Comparison of ENCODE assay signal across 22 mouse cellular contexts in the genomic region with DNA sequence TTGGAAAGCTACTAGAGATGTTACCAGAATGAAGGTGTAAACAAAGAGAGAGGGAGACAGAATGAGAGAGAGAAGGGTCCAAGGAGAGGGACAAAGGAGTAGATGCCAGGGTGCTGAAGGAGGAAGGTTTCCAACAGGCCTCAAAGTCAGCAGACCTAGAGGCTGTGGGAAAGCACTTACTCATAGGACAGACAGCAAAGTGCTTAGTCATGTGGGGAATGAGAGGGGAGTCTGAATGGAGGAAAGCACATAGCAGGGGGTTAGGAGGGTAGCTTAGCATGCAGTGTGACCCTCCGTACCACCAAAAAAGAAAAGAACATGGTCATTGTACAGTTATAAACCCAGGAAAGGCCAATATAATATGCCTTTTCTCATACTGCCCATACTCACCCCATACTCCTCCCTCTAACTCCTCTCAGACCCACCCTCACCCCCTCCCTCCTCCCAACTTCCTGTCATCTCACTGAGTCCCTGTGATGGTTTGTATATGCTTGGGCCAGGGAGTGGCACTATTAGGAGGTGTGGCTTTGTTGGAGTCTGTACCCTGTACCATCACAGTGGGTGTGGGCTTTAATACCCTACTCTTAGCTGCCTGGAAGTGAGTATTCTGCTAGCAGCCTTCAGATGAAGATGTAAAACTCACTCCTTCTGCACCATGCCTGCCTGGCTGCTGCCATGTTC.
DNase-seq lines count a peak whose midpoint lies in the region; ATAC-seq and TF ChIP-seq lines count a peak whose summit lies in the region.
"Had no signal": no experiment of that assay in that cellular context is flagged by ENCODE, and none has a peak within 500 bp of the region (broad histone marks: within the 10 kb centered on the region; RNA-seq: fewer than 3 reads in every experiment).

No protein-coding gene starts in this region.

- 0 out of 2 replicates have a peak, but pooled peaks cover 5% of the 10 kb centered on the region for H3K4me1 ChIP-seq in liver, embryonic 13.5 days (replicated peaks)
- no peaks in the 10 kb centered on the region for H3K4me1 ChIP-seq in liver, embryonic 11.5 days (replicated peaks; ENCODE audit: control insufficient read depth, insufficient read depth, low read length)
- H3K4me1 ChIP-seq in G1E (ENCODE audit: insufficient read depth, low read depth, low read length), result peaks cover 11% of the 10 kb centered on the region
- H3K4me1 ChIP-seq in liver, embryonic 14.5 days (replicated peaks; ENCODE audit: control insufficient read depth in 2 of 2, insufficient read depth in 2 of 2, low read length in 1 of 2), result no peaks in the 10 kb centered on the region
- H3K4me1 ChIP-seq: hindbrain, embryonic 13.5 days; limb, embryonic 12.5 days; lung, embryonic 15.5 days; midbrain, embryonic 12.5 days had no signal

- no peak overlapping the region for H3K4me2 ChIP-seq in liver, embryonic 13.5 days
- no peak overlapping the region for H3K4me2 ChIP-seq in liver, embryonic 11.5 days
- no peak overlapping the region for H3K4me2 ChIP-seq in liver, embryonic 14.5 days (ENCODE audit: low read depth)
- H3K4me2 ChIP-seq: hindbrain, embryonic 13.5 days; limb, embryonic 12.5 days; lung, embryonic 15.5 days; midbrain, embryonic 12.5 days had no signal

- H3K36me3 ChIP-seq in liver, embryonic 13.5 days, result peaks cover 8% of the 10 kb centered on the region
- H3K36me3 ChIP-seq in liver, embryonic 11.5 days (ENCODE audit: control insufficient read depth, insufficient read depth, low read length), result no peaks in the 10 kb centered on the region
- H3K36me3 ChIP-seq in G1E (replicated peaks), result peaks cover 92% of the 10 kb centered on the region
- H3K36me3 ChIP-seq in liver, embryonic 14.5 days (replicated peaks; ENCODE audit: control insufficient read depth, insufficient read depth, low read depth), result no peaks in the 10 kb centered on the region
- H3K36me3 ChIP-seq: hindbrain, embryonic 13.5 days; limb, embryonic 12.5 days; lung, embryonic 15.5 days; midbrain, embryonic 12.5 days had no signal

- DNase-seq in liver, embryonic 13.5 days, result no peak
- DNase-seq in liver, embryonic 11.5 days (ENCODE audit: low spot score), result no peak
- DNase-seq in 3T3-L1 (ENCODE audit: low read depth, low spot score) (peak; percentile 64), G1E (ENCODE audit: low spot score) (no peak)
- no peak for DNase-seq in liver, embryonic 14.5 days (ENCODE audit: low read depth in 3 of 3, low spot score in 3 of 3)
- DNase-seq in adrenal gland, adult 8-10 months, result no peak
- DNase-seq: adrenal gland, adult 2 months; cerebellum, adult 8-10 months; gastrocnemius, postnatal 36 days; heart, postnatal 14 days; kidney, postnatal 36 days; layer of hippocampus, adult 9-11 months; retina, postnatal 1 day; thymus, adult 2 months had no signal

- no peaks in the 10 kb centered on the region for H3K27me3 ChIP-seq in liver, embryonic 13.5 days
- no peaks in the 10 kb centered on the region for H3K27me3 ChIP-seq in liver, embryonic 11.5 days (replicated peaks; ENCODE audit: control insufficient read depth, insufficient read depth, low read length)
- no peaks in the 10 kb centered on the region for H3K27me3 ChIP-seq in G1E (ENCODE audit: insufficient read depth, low read length)
- no peaks in the 10 kb centered on the region for H3K27me3 ChIP-seq in liver, embryonic 14.5 days (ENCODE audit: control insufficient read depth, insufficient read depth, low read length)
- H3K27me3 ChIP-seq: hindbrain, embryonic 13.5 days; limb, embryonic 12.5 days; lung, embryonic 15.5 days; midbrain, embryonic 12.5 days had no signal

- H3K9me3 ChIP-seq in liver, embryonic 13.5 days (replicated peaks), result no peaks in the 10 kb centered on the region
- H3K9me3 ChIP-seq in liver, embryonic 11.5 days (ENCODE audit: control insufficient read depth, low read length), result no peaks in the 10 kb centered on the region
- H3K9me3 ChIP-seq in G1E (replicated peaks), result no peaks in the 10 kb centered on the region
- no peaks in the 10 kb centered on the region for H3K9me3 ChIP-seq in liver, embryonic 14.5 days (ENCODE audit: control insufficient read depth, low read length)
- H3K9me3 ChIP-seq: hindbrain, embryonic 13.5 days; limb, embryonic 12.5 days; lung, embryonic 15.5 days; midbrain, embryonic 12.5 days had no signal

- H3K27ac ChIP-seq in liver, embryonic 13.5 days, result peak overlapping the region; percentile 48; the same call in 1 of the 2 replicates
- H3K27ac ChIP-seq in liver, embryonic 11.5 days (ENCODE audit: low read depth, low read length), result no peak overlapping the region
- no peak overlapping the region for H3K27ac ChIP-seq in liver, embryonic 14.5 days
- H3K27ac ChIP-seq: hindbrain, embryonic 13.5 days; limb, embryonic 12.5 days; lung, embryonic 15.5 days; midbrain, embryonic 12.5 days had no signal

- no peak overlapping the region for H3K9ac ChIP-seq in liver, embryonic 13.5 days
- no peak overlapping the region for H3K9ac ChIP-seq in liver, embryonic 11.5 days (ENCODE audit: low read depth, low read length)
- no peak overlapping the region for H3K9ac ChIP-seq in liver, embryonic 14.5 days (replicated peaks)
- H3K9ac ChIP-seq: hindbrain, embryonic 13.5 days; limb, embryonic 12.5 days; lung, embryonic 15.5 days; midbrain, embryonic 12.5 days had no signal

- TF ChIP-seq CTCF in G1E (IDR thresholded peaks at IDR 0.05; ENCODE audit: low read depth, low read length), result no peak
- TF ChIP-seq CTCF in liver, embryonic 14.5 days (IDR thresholded peaks at IDR 0.05; ENCODE audit: low read depth), result no peak

- no peak for TF ChIP-seq EP300 in liver, embryonic 14.5 days (IDR thresholded peaks at IDR 0.05; ENCODE audit: low read depth)

- 94% methylated on average over 1 of the region's 1 CpGs for WGBS in liver, embryonic 13.5 days (ENCODE audit: insufficient replicate concordance)
- WGBS in liver, embryonic 11.5 days, result 82% methylated on average over 1 of the region's 1 CpGs
- WGBS in liver, embryonic 14.5 days (ENCODE audit: insufficient replicate concordance), result 79% methylated on average over 1 of the region's 1 CpGs

- ATAC-seq in liver, embryonic 13.5 days (ENCODE audit: low read depth), result peak; percentile 82
- no peak for ATAC-seq in liver, embryonic 11.5 days (replicated peaks; ENCODE audit: low FRiP score)
- peak; percentile 46 for ATAC-seq in G1E (ENCODE audit: extremely low read depth, insufficient number of reproducible peaks, low FRiP score, poor library complexity, severe bottlenecking)
- peak; percentile 73; the same call in 1 of the 2 replicates for ATAC-seq in liver, embryonic 14.5 days (ENCODE audit: insufficient read depth)
- ATAC-seq in megakaryocyte-erythroid progenitor cell, adult 5-6 weeks (replicated peaks; ENCODE audit: low FRiP score, low TSS enrichment, poor library complexity, severe bottlenecking), result no peak
- ATAC-seq: forebrain, embryonic 14.5 days; inflammation-experienced regulatory T-cells, adult 6 months had no signal

- H3K4me3 ChIP-seq in liver, embryonic 13.5 days (replicated peaks), result no peak overlapping the region
- H3K4me3 ChIP-seq in liver, embryonic 11.5 days (ENCODE audit: low read depth, low read length), result no peak overlapping the region
- H3K4me3 ChIP-seq in G1E (ENCODE audit: low read depth, low read length), result no peak overlapping the region
- H3K4me3 ChIP-seq in liver, embryonic 14.5 days (ENCODE audit: insufficient read depth in 1 of 2, low read depth in 2 of 2, low read length in 2 of 2), result no peak overlapping the region
- H3K4me3 ChIP-seq: erythroblast, embryonic 14.5 days; hindbrain, embryonic 13.5 days; limb, embryonic 12.5 days; lung, embryonic 15.5 days; midbrain, embryonic 12.5 days had no signal

Comparison
In these comparisons a context has a peak if more than half of its experiments do, and no peak if none do; other contexts are left out.
1. ATAC-seq: peak in liver, embryonic 13.5 days (single experiment), G1E (single experiment) and liver, embryonic 14.5 days (single experiment); none in liver, embryonic 11.5 days (single experiment) and megakaryocyte-erythroid progenitor cell, adult 5-6 weeks (single experiment).